Mouse (Mus musculus) kidney, adult 10 weeks (tissue): ENCODE results near the gene Adam26a. TPM values are rescaled to one million over a fixed set of nuclear protein-coding genes. Genes with fewer than 3 reads are reported as not detected.

Experiments used
- polyA plus RNA-seq: library from polyadenylated mRNA; stranded (reverse); fragments of 350-450 nt; fragmentation: Illumina TruSeq; extraction: RNeasy Lipid Tissue Mini Kit (QIAGEN cat#74804); gene quantifications from one replicate; pipeline ENCODE4 v1.2.3, GENCODE M21; 2014; ENCODE audit warnings: low read depth, low replicate concordance

Adam26a gene
- not detected for polyA plus RNA-seq

GRCm38 (mm10) chr8:43576607-43577006, at the start of gene Adam26a:
Gene Adam26a, minus strand, starts transcription at chr8:43576707.

GRCm38 (mm10) chr8:43528006-43528405, 48.5 kb downstream of the Adam26a start, which contains the start of gene Adam26b:
Gene Adam26b, minus strand, starts transcription at chr8:43528106.

Other genes with a start within 250 kb of the Adam26a start
- not detected for gene Adam26b, start 48.6 kb downstream of the Adam26a start, polyA plus RNA-seq
- not detected for gene Gm5346, start 50.6 kb upstream of the Adam26a start, polyA plus RNA-seq
- gene Adam34, start 133.3 kb upstream of the Adam26a start, polyA plus RNA-seq, result not detected